Mouse (Mus musculus): ENCODE measurements at regions not wholly inside any gene's neighbourhood (a gene's known extent, or its start where the extent isn't known, plus 50 kb on each side); places are given as distances from the start of the nearest gene placed in this dataset.
"Not testable (repeated sequence)": the region's sequence is repeated elsewhere in the genome, so short reads cannot be mapped to it uniquely, and the experiment has no call there.

DNA sequence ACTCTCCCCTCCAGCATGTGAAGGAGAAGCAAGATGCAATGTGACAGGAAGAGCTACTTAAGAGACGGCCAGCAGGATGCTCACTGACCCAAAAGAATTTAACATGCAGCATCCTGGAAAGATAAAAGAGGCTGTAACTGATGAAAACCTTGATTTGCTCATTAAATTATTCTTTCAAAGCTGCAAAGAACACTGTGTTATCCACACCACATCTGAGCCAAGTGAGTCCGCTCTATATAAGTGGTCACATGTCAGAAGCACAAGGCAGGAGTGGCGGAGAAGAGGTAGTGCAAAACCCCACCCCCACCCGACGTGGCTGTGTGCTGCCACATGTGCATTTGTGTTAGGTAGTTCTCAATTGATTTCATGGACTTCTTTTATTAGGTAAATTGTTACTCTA, 176.0 kb upstream of the Tac1 start:
- H3K4me3 ChIP-seq: no peak overlapping the region
- H3K27me3 ChIP-seq (ENCODE audit: control insufficient read depth, insufficient read depth, insufficient read length): no peaks in the 10 kb centered on the region
- no peak overlapping the region for H3ac ChIP-seq (ENCODE audit: control insufficient read depth, insufficient read length)
- no peaks in the 10 kb centered on the region for H3K79me2 ChIP-seq (ENCODE audit: control insufficient read depth, insufficient read depth)
- no peak overlapping the region for H3K4me2 ChIP-seq (ENCODE audit: low read depth)
- no peak for TF ChIP-seq TCF3 (IDR thresholded peaks at IDR 0.05; ENCODE audit: insufficient read length, low read depth)
- TF ChIP-seq E2F4 (IDR thresholded peaks at IDR 0.05; ENCODE audit: insufficient read depth): no peak
- no peak for TF ChIP-seq MYOD1 (IDR thresholded peaks at IDR 0.05; ENCODE audit: control insufficient read depth in 1 of 3, insufficient read length in 2 of 3, low read depth in 2 of 3)
- no peak for TF ChIP-seq SRF (IDR thresholded peaks at IDR 0.05; ENCODE audit: control insufficient read depth, insufficient read length, low read depth)
- no peak for TF ChIP-seq USF1 (IDR thresholded peaks at IDR 0.05; ENCODE audit: low read depth)
- no peak for TF ChIP-seq POLR2A (IDR thresholded peaks at IDR 0.05; ENCODE audit: insufficient read length, low read depth)
- TF ChIP-seq TCF12 (IDR thresholded peaks at IDR 0.05; ENCODE audit: insufficient read depth, poor library complexity, severe bottlenecking): no peak
- TF ChIP-seq MAX (IDR thresholded peaks at IDR 0.05; ENCODE audit: low read depth): no peak
- no peak for TF ChIP-seq POLR2AphosphoS2 (IDR thresholded peaks at IDR 0.05; ENCODE audit: insufficient read length, low read depth)
- no peak for TF ChIP-seq CEBPB (IDR thresholded peaks at IDR 0.05; ENCODE audit: insufficient read depth, poor library complexity, severe bottlenecking)
- no peak for TF ChIP-seq MYOG (IDR thresholded peaks at IDR 0.05; ENCODE audit: control insufficient read depth in 1 of 3, insufficient read depth in 1 of 3, insufficient read length in 2 of 3, low read depth in 2 of 3)
- H3K36me3 ChIP-seq (ENCODE audit: control insufficient read depth, insufficient read depth): no peaks in the 10 kb centered on the region

DNA sequence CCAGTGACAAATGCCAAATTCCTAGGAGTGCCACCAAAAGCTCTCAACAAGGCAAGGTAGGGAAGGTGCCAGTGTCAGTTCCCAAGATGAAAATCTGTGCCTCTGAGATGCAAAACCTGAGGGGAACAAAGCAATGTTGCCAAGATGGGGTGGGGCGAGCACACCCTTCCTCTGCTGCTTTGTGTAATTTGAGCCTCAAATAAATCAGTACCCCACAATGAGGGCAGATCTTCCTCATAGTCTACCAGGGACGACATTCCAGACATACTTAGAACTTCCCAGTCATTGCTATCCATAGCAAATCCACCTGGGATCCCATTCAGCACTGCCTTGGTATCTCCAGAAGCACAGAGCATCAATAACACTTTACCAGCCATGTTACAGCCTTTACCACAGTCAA, 129.9 kb upstream of the Tac1 start:
- H3K4me3 ChIP-seq: no peak overlapping the region
- H3ac ChIP-seq (ENCODE audit: control insufficient read depth, insufficient read length): no peak overlapping the region
- no peaks in the 10 kb centered on the region for H3K36me3 ChIP-seq (ENCODE audit: control insufficient read depth, insufficient read depth)
- H3K79me2 ChIP-seq (ENCODE audit: control insufficient read depth, insufficient read depth): no peaks in the 10 kb centered on the region
- TF ChIP-seq CEBPB (IDR thresholded peaks at IDR 0.05; ENCODE audit: insufficient read depth, poor library complexity, severe bottlenecking): no peak
- TF ChIP-seq TCF3 (IDR thresholded peaks at IDR 0.05; ENCODE audit: insufficient read length, low read depth): no peak
- no peaks in the 10 kb centered on the region for H3K27me3 ChIP-seq (ENCODE audit: control insufficient read depth, insufficient read depth, insufficient read length)
- H3K4me2 ChIP-seq (ENCODE audit: low read depth): no peak overlapping the region

DNA sequence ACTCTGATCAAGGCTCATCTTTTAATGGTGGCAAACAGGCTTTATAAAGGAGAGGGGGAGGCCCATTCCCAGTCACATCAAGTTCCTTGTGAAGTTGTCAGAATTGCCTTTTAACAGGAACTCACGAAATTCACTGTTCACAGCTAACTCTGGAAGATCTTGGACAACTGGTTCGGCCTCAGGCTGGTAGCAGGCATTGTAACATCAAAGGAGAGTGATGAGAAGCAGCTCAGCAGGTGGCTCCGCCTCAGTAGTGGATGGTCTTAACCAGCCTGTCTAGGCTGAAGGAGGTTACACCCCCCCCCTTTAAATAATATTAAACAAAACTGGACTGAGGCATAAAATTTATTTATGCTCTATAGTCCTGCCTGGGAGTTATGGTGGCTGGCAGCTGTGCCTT, 113.0 kb upstream of the Tac1 start:
- no peaks in the 10 kb centered on the region for H3K36me3 ChIP-seq (ENCODE audit: control insufficient read depth, insufficient read depth)
- no peaks in the 10 kb centered on the region for H3K79me2 ChIP-seq (ENCODE audit: control insufficient read depth, insufficient read depth)
- H3K27me3 ChIP-seq (ENCODE audit: control insufficient read depth, insufficient read depth, insufficient read length): no peaks in the 10 kb centered on the region
- no peak overlapping the region for H3ac ChIP-seq (ENCODE audit: control insufficient read depth, insufficient read length)
- H3K4me2 ChIP-seq (ENCODE audit: low read depth): no peak overlapping the region
- no peak for TF ChIP-seq MYOD1 (IDR thresholded peaks at IDR 0.05; ENCODE audit: control insufficient read depth in 1 of 3, insufficient read length in 2 of 3, low read depth in 2 of 3)
- TF ChIP-seq POLR2AphosphoS2 (IDR thresholded peaks at IDR 0.05; ENCODE audit: insufficient read length, low read depth): no peak
- no peak for TF ChIP-seq SRF (IDR thresholded peaks at IDR 0.05; ENCODE audit: control insufficient read depth, insufficient read length, low read depth)
- TF ChIP-seq REST (IDR thresholded peaks at IDR 0.05; ENCODE audit: insufficient read depth, insufficient read length): no peak
- TF ChIP-seq E2F4 (IDR thresholded peaks at IDR 0.05; ENCODE audit: insufficient read depth): no peak
- TF ChIP-seq CEBPB (IDR thresholded peaks at IDR 0.05; ENCODE audit: insufficient read depth, poor library complexity, severe bottlenecking): no peak
- no peak overlapping the region for H3K4me3 ChIP-seq

DNA sequence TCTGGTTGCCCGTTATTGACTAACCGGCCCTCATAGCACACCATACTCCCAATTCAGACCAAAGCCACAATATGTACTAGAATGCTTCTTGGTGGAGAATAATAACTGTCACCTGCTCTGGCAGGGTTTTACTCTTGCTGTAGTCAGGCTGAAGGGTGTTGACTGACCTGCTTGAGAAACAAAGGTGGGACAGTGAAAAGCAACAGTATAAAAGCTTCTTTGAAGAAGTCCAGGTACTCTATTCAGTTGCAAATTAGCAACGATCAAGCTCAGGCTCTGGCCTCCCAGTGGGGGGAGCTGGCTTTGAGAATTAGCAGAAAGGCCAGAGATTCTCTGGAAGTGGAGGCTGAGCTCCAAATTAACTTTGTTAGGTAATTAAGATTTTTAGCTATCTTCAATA, 112.4 kb upstream of the Tac1 start:
- H3ac ChIP-seq (ENCODE audit: control insufficient read depth, insufficient read length); H3K4me2 ChIP-seq (ENCODE audit: low read depth); H3K27me3 ChIP-seq (ENCODE audit: control insufficient read depth, insufficient read depth, insufficient read length); H3K36me3 ChIP-seq (ENCODE audit: control insufficient read depth, insufficient read depth); H3K79me2 ChIP-seq (ENCODE audit: control insufficient read depth, insufficient read depth); H3K4me3 ChIP-seq: not testable (repeated sequence)

DNA sequence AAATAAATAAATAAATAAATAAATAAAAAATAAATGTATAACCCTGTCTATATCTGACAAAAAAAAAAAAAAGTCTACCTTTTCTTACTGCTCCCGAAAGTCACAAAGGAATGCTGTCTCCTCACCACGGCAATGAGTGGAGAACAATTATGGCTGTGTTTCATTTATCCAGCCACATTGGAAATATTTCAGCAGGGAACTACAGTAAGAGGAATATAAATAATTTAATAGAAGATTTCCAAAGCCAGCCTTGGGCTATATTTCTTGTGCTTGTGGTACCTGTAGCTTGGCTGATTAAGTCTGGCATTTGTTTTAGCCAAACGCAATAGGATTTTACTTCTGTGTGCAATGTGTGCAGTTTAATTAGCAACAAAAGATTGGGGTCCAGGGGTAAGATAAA, 98.8 kb upstream of the Tac1 start:
- Histone ChIP-seq H3K4me3 (no peak overlapping the region), H3K27me3 (ENCODE audit: control insufficient read depth, insufficient read depth, insufficient read length) (no peaks in the 10 kb centered on the region), H3ac (ENCODE audit: control insufficient read depth, insufficient read length) (no peak overlapping the region), H3K36me3 (ENCODE audit: control insufficient read depth, insufficient read depth) (no peaks in the 10 kb centered on the region), H3K4me2 (ENCODE audit: low read depth) (no peak overlapping the region), H3K79me2 (ENCODE audit: control insufficient read depth, insufficient read depth) (no peaks in the 10 kb centered on the region)
- TF ChIP-seq CEBPB (IDR thresholded peaks at IDR 0.05; ENCODE audit: insufficient read depth, poor library complexity, severe bottlenecking) (no peak), REST (IDR thresholded peaks at IDR 0.05; ENCODE audit: insufficient read depth, insufficient read length) (no peak), MAX (IDR thresholded peaks at IDR 0.05; ENCODE audit: low read depth) (no peak), MYOG (IDR thresholded peaks at IDR 0.05; ENCODE audit: control insufficient read depth in 1 of 3, insufficient read depth in 1 of 3, insufficient read length in 2 of 3, low read depth in 2 of 3) (no peak), TCF3 (IDR thresholded peaks at IDR 0.05; ENCODE audit: insufficient read length, low read depth) (no peak), SRF (IDR thresholded peaks at IDR 0.05; ENCODE audit: control insufficient read depth, insufficient read length, low read depth) (no peak), MYOD1 (IDR thresholded peaks at IDR 0.05; ENCODE audit: control insufficient read depth in 1 of 3, insufficient read length in 2 of 3, low read depth in 2 of 3) (no peak), USF1 (IDR thresholded peaks at IDR 0.05; ENCODE audit: low read depth) (no peak), POLR2A (IDR thresholded peaks at IDR 0.05; ENCODE audit: insufficient read length, low read depth) (no peak), POLR2AphosphoS2 (IDR thresholded peaks at IDR 0.05; ENCODE audit: insufficient read length, low read depth) (no peak), TCF12 (IDR thresholded peaks at IDR 0.05; ENCODE audit: insufficient read depth, poor library complexity, severe bottlenecking) (no peak), E2F4 (IDR thresholded peaks at IDR 0.05; ENCODE audit: insufficient read depth) (no peak)

DNA sequence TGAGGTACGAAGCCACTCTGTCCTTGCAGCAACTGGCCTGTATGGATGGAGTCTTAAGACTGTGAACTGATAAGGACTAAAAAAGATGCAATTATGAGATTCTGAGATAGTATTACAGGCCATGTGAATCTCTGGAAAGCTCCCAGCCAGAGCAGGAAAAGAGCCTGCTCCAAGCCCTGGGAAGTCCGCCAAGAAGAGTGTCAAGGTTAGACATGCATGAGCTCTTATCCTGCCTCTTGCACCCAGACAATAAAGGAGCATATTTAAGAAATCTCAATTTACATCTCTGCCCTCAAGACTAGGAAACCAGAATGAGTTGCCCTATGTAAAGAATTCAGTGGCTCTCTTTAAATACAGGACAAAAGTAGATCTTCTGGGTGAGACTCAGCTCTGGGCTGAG, 90.8 kb upstream of the Tac1 start:
- Histone ChIP-seq H3K27me3 (ENCODE audit: control insufficient read depth, insufficient read depth, insufficient read length) (no peaks in the 10 kb centered on the region), H3ac (ENCODE audit: control insufficient read depth, insufficient read length) (no peak overlapping the region), H3K4me2 (ENCODE audit: low read depth) (peak overlapping the region; percentile 42), H3K36me3 (ENCODE audit: control insufficient read depth, insufficient read depth) (no peaks in the 10 kb centered on the region), H3K4me3 (no peak overlapping the region), H3K79me2 (ENCODE audit: control insufficient read depth, insufficient read depth) (no peaks in the 10 kb centered on the region)
- TF ChIP-seq TCF12 (IDR thresholded peaks at IDR 0.05; ENCODE audit: insufficient read depth, poor library complexity, severe bottlenecking) (no peak), SRF (IDR thresholded peaks at IDR 0.05; ENCODE audit: control insufficient read depth, insufficient read length, low read depth) (no peak), E2F4 (IDR thresholded peaks at IDR 0.05; ENCODE audit: insufficient read depth) (no peak), POLR2A (IDR thresholded peaks at IDR 0.05; ENCODE audit: insufficient read length, low read depth) (no peak), MYOG (IDR thresholded peaks at IDR 0.05; ENCODE audit: control insufficient read depth in 1 of 3, insufficient read depth in 1 of 3, insufficient read length in 2 of 3, low read depth in 2 of 3) (no peak), MYOD1 (IDR thresholded peaks at IDR 0.05; ENCODE audit: control insufficient read depth in 1 of 3, insufficient read length in 2 of 3, low read depth in 2 of 3) (no peak), MAX (IDR thresholded peaks at IDR 0.05; ENCODE audit: low read depth) (no peak), CEBPB (IDR thresholded peaks at IDR 0.05; ENCODE audit: insufficient read depth, poor library complexity, severe bottlenecking) (no peak), TCF3 (IDR thresholded peaks at IDR 0.05; ENCODE audit: insufficient read length, low read depth) (no peak), POLR2AphosphoS2 (IDR thresholded peaks at IDR 0.05; ENCODE audit: insufficient read length, low read depth) (no peak), USF1 (IDR thresholded peaks at IDR 0.05; ENCODE audit: low read depth) (no peak), REST (IDR thresholded peaks at IDR 0.05; ENCODE audit: insufficient read depth, insufficient read length) (no peak)
